Mouse (Mus musculus): ENCODE data around the gene Prkcq.
"Not testable (repeated sequence)": the region's sequence is repeated elsewhere in the genome, so short reads cannot be mapped to it uniquely, and the experiment has no call there.

Gene Prkcq

DNA sequence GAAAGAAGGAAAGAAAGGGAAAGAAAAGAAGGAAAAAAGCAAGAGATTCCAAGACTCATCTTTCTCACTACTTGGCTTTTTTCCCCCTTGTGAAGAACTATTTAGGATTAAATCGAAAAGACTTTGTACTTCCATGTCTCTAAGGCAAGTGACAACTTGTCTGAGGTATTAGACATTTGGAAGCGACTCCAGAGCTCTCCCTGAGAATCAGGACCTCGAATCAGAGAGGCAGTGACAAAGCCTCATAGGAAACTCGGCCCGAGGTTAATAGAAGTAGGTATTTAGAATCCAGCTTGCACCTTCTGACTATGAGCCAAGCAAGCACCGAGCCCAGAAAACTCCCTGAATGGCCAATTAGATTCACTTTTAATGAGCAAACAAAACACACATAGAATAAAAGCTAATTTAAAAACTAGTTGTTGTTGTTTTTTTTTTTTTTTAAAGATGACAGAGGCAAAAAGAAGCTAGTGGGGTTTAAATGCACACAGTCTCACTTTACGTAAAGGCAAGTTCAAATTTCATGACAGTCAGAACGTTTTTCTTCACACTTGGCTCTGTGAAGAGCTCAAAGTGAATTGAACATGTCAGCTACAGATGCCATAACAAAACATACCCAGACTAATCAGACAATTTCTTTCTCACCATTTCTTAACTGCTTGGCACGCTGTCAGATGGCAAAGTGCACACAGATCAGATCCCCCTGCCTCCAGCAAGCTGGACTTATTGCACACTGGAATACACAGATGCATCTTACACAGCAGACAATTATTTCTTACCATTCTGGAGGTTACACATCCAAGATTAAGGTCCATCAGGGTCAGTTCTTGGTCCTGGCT, 119.9 kb downstream of the Prkcq start:
- DNase-seq (ENCODE audit: low read depth, low spot score), result no peak

DNA sequence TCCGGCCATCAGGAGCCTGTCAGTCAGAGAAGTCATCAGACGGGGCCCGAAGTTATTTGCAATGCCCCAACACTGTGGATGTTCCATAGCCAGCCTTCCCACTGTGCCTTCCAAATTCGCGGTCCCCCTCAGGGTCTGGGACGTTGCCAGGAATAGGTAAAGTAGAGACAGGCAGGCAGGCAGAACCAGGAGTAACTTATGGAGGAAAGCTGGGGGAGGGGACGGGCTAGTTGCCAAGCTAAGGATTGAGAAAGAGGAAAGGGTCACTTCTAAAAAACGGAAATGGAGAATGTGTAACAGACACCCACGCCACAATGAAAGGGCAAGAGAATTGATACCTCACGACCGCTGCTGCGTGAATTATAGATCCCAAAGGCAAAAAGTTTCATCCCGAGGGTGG, 121.2 kb downstream of the Prkcq start:
- no peak for DNase-seq (ENCODE audit: low read depth, low spot score)

DNA sequence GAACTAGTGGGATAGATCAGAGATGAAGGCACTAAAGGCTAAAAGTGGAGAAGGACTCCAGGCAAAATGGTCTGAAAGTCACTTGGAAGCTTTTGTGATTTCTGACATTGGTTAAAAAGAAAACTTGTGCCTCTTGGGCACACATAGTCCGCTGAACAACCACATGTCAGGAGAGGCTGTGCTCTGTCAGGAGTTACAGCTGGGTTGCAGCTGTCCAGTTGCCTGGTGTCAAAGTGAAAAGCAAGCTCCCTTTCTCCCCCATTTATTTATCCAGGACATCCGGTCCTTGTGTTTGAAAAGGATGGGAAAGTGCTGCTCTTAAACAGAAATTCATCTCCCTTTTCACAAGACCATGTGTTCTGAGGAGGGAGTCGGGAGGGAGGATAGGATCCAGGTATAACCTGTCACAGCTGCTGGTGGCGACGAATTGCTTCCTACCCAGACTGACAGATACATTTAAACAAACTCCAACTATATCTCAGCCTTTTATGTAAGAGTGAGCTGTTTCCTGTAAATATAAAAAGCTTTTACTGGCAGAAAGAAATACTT, 122.8 kb downstream of the Prkcq start:
- no peak for DNase-seq (ENCODE audit: low read depth, low spot score)

DNA sequence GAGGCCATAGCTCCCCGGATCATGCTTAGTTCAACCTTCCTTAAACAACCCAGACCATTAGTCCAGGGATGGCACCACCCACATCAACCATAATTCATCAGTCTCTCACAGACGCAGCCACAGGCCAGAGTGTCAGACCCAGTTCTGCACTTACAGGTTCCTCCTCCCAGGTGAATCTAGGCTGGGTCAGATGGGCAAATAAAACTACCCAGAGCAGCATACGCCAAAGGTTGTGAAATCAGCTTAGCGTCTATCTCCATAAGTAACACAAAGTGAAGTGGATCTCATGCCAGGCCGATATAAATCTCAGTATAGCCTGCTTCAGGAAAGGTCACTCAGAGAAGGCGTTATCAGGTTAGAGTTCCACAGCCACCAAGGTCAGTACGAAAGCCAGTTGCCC, 126.9 kb downstream of the Prkcq start:
- no peak for DNase-seq (ENCODE audit: low read depth, low spot score)

DNA sequence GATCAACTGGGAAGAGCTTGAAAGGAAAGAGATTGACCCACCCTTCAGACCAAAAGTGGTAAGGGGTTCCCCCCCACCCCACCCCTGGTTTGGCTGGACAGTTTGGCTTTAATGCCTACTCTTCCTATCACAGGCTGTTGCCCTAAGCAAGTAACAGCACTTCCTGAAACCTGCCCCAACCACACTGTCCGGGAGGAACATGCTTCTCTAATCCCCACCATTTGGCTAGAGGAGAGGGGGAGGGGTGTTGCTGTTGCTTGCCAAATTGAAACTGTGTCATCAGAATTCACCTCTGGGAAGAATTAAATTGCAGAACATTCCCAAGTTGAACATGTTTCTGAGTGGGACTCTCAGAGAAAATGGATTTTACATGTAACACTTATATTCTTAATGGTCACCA, 127.5 kb downstream of the Prkcq start:
- no peak for DNase-seq (ENCODE audit: low read depth, low spot score)

DNA sequence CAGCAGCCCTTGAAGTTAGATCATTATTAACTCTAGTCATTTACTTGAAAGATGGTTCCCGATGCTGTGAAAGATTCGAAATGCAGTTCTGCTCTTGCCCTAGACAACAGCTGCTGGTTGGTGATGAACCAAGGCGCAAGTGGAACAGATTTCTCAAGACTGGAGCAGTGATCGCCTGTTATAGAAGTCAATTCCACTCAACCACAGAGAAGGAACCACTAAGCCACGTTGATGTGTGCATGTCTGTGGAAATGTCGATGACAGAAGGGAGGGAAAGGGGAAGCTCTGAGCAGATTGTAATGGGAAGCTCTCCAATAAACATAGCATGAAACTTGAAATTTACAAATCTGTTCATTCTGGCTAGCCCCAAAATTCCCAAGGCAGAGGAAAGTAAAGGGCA, 128.5 kb downstream of the Prkcq start:
- no peak for DNase-seq (ENCODE audit: low read depth, low spot score)

DNA sequence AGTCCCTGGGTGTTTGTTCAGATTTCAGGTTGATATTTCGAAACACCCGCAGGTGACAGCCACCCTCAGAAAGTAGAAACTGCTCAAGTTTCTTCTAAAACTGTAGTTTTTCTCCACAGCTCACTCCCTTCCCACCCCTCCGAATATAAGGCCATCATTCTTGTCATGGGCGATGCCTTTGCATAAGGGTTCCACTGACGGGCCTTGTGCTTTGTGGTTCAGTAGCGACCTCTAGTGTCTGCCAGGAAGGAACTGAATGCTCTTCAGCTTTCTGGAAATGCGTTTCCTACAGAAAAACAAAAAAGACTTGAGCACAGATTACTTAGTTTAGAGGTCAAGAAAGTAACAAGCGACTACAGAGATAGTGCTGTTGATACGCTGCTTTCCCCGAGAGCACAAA, 148.3 kb downstream of the Prkcq start:
- DNase-seq (ENCODE audit: low read depth, low spot score), result peak; percentile 24

DNA sequence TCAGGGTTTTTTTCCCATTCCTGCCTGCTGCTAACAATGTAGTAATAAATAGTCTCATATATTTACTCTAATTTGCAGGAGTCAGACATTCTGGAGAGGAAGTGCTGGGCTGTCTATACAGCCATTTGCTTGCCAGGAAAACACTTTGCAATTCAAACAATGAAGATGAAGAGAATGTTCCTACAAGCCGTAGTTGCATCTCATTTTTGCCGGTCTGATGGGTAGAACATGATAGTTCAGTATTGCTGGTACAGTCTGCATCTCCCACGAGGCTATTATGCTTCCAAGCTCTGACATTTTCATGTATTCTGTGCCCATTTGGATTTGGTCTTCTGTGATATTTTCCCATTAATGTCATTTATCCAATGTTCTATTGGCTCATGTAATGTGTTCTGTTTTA, 150.5 kb downstream of the Prkcq start:
- no peak for DNase-seq (ENCODE audit: low read depth, low spot score)

DNA sequence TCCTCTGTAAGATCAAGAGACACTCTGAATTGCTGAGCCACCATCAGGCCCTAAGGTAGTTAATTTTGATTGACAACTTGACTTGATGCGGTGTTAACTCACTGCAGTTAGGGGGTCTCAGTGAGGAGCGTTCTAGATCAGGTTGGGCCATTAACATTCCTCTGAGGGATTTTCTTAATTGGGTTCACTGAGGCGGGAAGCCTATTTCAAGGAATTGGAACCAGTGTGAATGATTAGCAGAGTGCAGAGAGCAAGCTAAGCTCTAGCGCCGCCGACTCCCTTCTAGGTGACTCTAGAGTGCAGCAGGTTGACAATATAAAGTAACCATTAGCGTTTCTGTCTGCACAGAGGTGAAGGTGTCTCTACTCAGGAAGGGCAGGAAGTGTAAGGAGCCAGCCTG, 155.4 kb downstream of the Prkcq start:
- DNase-seq (ENCODE audit: low read depth, low spot score), result no peak

DNA sequence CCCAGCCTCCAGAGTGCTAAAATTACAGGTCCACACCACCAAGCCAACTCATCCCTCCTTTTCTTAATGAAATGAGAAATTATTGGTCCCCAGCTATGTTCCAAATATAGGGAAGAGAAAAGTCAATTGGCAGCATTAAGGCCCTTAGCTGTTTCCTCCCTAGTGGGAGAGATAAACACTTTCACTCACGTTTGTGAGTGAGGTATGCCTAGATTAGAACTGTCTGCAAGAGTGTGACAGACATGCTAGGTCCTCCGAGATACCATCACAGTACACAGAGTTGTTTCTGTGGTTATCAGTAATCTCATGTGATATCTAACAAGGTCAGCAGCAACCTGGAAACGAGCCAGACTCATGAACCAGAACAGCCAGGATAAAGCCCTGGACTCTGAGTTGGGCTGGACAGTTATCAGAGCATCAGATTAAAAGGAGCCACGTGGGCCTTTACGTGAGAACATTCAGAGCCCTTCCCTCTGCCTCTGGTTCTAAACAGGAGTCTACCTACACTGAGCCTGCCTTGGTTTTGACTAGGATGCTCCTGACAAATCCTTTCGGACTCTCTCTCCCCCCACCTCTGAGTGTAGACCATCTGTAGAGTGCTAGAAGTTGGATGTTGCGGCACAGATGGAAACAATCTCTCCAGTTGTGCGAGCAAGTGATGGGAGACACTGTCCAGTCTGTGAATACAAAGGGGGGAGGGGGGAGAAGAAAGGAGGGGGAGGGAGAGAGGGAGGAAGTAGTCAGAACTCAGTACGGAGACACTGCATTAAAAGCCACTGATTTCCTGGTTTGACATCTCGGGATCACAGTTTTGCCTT, 157.7 kb downstream of the Prkcq start:
- no peak for DNase-seq (ENCODE audit: low read depth, low spot score)

DNA sequence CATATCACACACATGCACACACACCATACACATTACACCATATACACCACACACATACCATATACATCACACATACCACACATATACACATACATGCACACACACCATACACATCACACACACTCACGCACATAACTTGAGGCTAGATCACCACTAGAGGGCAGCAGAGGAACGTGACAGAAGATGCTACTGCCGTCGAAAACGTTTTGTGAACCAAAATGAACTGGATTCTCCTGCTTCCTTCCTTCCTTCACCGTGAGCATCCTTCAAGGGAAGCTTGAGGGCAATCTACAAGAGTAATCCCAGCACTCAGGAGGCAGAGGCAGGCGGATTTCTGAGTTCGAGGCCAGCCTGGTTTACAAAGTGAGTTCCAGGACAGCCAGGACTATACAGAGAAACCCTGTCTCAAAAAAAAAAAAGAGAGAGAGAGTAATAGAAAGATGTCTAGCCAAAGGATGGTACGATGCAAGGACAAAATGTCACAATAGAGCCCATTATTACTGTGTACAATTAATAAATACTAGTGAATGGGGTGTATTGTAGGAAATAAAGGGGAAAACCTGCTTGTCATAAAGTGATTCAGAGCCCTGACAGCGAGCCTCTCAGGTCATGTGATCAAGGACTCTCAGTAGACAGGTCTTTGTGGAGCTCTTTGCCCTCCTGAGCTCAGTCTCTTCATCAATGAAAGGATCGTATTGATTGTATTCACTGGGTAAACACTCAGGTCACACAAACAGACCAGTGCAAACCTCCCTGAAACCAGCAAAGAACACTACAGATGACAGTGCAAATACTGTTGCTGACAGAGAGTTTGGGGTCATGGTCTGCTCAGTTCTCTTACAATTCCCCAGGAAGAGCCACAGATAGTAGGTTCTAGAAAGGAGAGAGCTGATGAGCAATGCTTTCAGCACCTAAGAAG, 159.9 kb downstream of the Prkcq start:
- DNase-seq (ENCODE audit: low read depth, low spot score), result peak; percentile 78

DNA sequence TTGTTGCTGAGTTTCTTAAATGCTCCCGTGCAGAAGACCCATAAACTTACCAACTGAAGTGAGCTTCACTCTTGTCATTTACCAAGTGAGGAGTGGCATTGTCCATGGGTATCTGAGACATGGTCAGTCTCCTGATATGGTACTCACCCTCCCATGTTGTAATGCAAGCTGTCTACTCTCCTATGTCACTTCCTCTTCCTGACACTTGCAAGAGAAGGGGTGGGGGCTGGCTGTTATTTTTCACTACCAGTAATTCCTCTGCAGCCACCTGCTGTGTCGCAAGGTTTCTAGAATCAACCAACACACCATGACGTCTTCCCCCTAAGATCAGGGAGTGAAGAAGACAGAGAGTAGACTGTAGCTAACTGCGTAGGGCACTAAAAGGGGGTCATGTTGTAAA, 160.6 kb downstream of the Prkcq start:
- no peak for DNase-seq (ENCODE audit: low read depth, low spot score)

DNA sequence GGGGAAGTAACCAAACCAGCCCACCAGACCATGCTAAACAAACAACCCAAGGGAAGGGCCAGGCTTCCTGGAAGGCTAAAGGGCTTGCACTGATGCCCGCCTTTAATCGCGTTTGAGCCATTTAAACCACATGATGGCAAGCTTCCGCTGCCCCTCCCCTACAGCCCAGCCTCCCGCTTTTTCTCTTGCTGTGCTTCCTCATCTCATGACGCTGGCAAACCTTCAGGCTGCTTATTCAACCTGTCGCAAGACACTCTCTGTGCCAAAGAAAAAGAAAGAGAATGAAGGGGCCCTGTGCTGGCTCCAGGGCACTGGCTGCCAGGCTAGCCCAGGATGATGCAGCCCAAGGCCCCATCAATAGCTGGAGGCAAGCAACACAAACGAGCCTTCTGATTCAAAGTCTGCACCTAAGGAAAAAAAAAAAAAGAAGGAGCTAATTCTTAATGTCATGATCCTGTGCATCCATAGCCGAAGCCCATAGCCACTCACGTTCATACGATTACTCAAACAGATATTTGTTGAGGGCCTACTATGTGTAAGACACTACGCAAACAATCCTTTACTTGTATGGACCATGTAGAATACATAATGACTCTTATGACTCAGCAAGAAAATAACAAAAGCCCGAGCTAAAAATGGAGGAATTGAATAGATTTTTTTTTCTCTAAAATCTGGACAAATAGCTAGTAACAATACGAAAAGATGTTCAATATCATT, 161.6 kb downstream of the Prkcq start:
- DNase-seq (ENCODE audit: low read depth, low spot score), result no peak

DNA sequence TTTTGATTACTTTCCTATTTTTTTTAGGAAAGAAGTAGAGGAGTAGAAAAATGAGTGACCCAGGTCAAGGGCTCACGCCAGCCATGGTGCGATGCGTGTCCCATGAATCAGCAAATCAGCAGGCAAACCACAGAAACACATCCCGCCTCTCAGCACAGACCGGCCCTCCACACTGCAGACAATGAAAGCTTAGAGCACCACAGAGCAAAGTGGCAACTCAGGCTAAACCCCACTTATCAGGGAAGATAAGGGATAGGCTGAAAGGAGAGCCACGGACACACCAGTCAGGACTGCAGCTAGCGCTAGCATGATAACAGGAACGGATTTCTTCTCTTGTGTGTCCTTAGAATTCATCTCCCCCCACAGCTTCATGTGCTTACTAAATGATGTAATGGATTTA, 164.4 kb downstream of the Prkcq start:
- no peak for DNase-seq (ENCODE audit: low read depth, low spot score)

DNA sequence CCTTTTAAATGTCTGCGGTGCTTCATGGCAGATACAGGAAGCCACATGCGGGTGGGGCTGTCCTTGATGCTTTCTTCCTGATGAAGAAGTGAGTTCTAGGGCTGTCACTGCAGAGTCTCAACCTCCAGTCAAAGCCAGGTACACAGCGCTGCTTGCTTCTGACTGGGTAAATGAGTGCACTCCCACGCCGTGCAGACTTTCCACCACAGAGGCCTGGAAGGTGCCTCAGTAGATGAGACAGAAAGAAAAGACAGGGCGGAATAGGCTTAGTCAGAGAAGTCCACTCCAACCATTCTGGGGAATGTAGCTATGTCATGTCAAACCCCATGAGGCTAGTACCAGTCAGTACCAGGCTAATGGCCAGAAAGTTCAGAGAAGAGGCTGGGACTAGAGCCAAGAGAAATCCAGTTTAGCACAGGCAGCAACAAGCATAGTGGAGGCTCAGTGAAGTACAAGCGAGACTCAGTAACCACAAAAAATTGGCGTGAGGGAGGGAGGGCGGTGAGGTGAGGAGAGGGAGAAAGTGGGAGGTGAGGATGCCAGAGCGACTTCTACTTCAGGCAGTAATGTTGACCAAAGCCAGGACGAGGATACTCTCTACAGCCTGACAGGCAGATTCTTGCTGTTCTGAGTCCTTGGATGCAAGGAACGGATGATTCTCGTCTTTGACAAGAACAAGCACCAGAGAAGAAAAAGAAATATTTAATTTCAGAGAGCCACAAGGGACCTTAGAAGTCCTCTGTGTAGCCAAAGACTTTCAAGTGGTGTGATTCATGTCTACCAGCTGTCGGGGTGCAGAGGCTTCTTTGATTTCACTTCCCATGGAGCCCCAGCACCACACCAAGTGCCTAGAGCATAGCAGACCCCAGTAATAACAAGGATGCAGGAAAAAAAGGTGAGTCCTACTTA, 167.3 kb downstream of the Prkcq start:
- no peak for DNase-seq (ENCODE audit: low read depth, low spot score)

DNA sequence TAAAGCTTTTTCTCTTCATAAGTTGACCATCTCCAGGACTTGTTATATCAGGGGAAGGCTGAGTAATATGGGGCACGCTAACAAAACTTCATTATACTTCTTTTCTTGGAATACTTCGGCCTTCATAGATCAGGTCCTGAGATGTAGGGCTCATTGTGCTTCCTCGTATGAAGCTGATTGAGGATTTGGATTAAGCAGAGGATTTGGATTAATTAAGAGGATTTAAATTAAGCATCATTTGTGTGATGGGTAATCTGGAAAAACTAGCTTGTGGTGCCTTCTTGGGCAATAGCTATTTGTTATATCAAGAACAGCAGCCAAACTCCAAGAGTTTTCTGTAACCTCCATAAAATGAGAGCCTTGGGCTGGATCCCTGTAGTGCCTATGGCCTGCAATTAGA, 172.8 kb downstream of the Prkcq start:
- DNase-seq (ENCODE audit: low read depth, low spot score), result peak; percentile 54

DNA sequence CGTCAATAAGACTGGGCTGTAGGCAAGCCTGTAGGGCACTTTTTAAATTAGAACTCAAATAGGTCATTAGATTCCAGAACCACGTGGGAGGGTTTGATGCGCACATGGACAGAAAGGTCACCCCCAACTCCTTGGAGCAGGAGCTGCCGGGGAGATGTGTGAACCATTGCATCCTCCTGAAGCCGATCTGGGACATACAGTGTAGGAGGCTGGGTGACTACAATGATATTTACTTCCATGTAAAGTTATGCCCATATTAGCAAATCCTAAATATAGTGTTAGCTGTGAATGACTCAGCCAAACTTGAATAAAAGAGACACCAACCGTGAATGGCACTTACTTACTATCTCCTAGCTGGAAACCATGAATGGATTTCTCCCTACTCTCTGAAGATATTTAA, 174.5 kb downstream of the Prkcq start:
- DNase-seq (ENCODE audit: low read depth, low spot score), result not testable (repeated sequence)

DNA sequence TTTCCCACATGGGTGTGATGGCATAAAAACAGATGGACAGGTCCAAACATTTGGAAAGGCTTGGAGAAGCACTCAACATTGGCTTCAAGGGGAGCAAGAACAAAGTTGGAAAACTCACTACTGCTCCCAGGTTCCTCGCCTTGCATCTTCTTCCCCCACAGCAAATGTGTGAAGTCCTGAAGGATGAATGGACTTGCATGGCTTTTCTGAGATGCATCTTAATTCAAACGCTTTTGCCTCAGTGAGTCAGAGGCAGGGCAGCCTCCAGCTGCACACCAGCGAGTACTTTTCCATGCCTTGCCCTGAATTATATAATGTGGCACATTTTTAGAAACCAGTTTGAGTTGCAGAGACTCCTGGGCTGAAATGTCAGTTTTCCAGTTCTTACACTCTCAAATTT, 175.9 kb downstream of the Prkcq start:
- no peak for DNase-seq (ENCODE audit: low read depth, low spot score)
